Mouse (Mus musculus) embryonic fibroblast, embryonic 13.5 days (primary cell): ENCODE measurements at regions not wholly inside any gene's neighbourhood (a gene's known extent, or its start where the extent isn't known, plus 50 kb on each side); places are given as distances from the start of the nearest gene placed in this dataset.

Experiments used
- H3K27ac ChIP-seq: 2 replicates; pipeline ENCODE4 v1.5.1; 2012; ENCODE audit warnings: low read length, control low read depth, inconsistent platforms; ENCODE audit not compliant: insufficient read depth
- H3K4me1 ChIP-seq: 2 replicates; pipeline ENCODE4 v1.6.1; 2011; ENCODE audit warnings: low read length; ENCODE audit not compliant: control insufficient read depth, insufficient read depth
- H3K4me3 ChIP-seq: 2 replicates; pipeline ENCODE4 v1.5.1; 2011; ENCODE audit warnings: mild to moderate bottlenecking, control low read depth, low read length; ENCODE audit not compliant: insufficient read depth
- CTCF ChIP-seq: IDR thresholded peaks from 2 replicates; pipeline ENCODE4 v1.5.1; 2011; ENCODE audit warnings: mild to moderate bottlenecking, control low read depth, low read length, moderate library complexity, borderline replicate concordance; ENCODE audit not compliant: insufficient read depth
- POLR2A ChIP-seq: IDR thresholded peaks from 2 replicates; pipeline ENCODE4 v1.6.1; 2011; ENCODE audit warnings: low read depth, mild to moderate bottlenecking, control low read depth, low read length, moderate library complexity

DNA sequence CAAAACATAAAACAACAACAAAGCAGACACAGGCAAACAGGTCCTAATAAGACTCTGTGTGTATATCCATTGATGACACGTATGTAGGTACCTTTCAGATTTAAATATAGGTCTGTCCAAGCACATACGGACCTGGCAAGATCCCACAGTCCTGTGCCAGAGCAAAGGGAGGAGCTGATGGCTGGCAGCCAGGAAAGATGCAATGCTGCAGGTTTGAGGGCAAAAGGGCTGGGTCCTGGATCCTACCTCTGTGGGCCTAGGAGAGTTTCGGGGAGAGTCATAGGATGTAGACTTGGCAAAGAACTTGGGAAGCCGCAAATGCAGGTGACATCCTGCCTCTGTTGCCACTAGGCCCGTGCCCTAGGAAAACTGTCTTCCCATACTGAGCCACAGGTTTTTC lies 54.6 kb upstream of the Rnf24 start:
- no peak overlapping the region for H3K4me3 ChIP-seq
- TF ChIP-seq POLR2A = no peak
- no peak for TF ChIP-seq CTCF
- H3K27ac ChIP-seq = no peak overlapping the region
- H3K4me1 ChIP-seq = peaks cover 14% of the 10 kb centered on the region

GRCm38 (mm10) chr2:131404218-131404555 lies 51.5 kb upstream of the Rnf24 start:
- Histone ChIP-seq H3K4me3 (no peak overlapping the region), H3K27ac (no peak overlapping the region), H3K4me1 (peaks cover 16% of the 10 kb centered on the region)
- TF ChIP-seq POLR2A (no peak), CTCF (no peak)

DNA sequence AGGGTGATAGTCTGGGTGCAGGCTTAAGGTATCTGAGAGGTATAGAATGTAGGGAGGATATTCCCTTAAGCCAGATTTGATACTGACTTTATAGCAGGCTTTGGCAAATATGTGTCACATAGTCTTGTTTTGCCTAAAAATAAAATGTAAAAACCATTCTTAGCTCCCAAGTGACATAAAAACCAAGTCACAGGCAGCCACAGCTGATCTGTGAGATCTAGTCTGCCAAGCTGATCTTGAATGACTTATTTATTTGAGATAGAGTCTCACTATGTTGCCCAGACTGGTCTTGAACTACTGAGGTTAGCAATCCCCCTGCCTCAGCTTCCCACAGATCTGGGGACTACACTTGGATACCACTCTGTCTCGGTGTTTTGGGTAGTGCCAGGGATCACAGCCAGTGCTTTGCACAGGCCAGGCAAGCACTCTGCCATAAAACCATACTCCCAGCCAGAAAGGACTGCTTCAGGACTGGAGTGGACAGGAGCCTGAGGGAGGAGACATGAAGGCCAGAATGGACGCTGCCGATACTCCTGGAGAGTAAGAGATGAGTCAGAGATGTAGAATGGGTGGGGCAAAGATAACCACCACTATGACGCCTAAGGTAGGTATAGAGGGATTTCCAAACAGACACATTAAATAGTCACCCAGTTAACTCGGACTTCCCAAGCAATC lies 51.0 kb upstream of the Rnf24 start:
- TF ChIP-seq POLR2A = no peak
- TF ChIP-seq CTCF = no peak

More for the DNA sequence above, 51.0 kb upstream of the Rnf24 start:
- no peak overlapping the region for H3K4me3 ChIP-seq
- H3K27ac ChIP-seq = peak overlapping the region; percentile 80; the same call in 1 of the 2 replicates
- H3K4me1 ChIP-seq = peaks cover 16% of the 10 kb centered on the region
